Mouse (Mus musculus) kidney, embryonic 15.5 days (tissue): ENCODE results near the gene Olfr1066. TPM values are rescaled to one million over a fixed set of nuclear protein-coding genes. Genes with fewer than 3 reads are reported as not detected.
"Not testable (repeated sequence)": the region's sequence is repeated elsewhere in the genome, so short reads cannot be mapped to it uniquely, and the experiment has no call there.

Experiments used
- ATAC-seq: fragments of 200-750 bp; cut with Nextera tagmentation; replicated peaks from 2 replicates; pipeline ENCODE4 v1.8.0; 2017; ENCODE audit warnings: moderate TSS enrichment; ENCODE audit not compliant: low FRiP score
- H3K27ac ChIP-seq: fragments of 300-500 bp; sonication (generic); 2 replicates; pipeline ENCODE4 v1.5.1; 2015; ENCODE audit warnings: mild to moderate bottlenecking, inconsistent platforms
- H3K27me3 ChIP-seq: fragments of 300-500 bp; sonication (generic); 2 replicates; pipeline ENCODE4 v1.6.1; 2015; ENCODE audit warnings: inconsistent platforms
- H3K36me3 ChIP-seq: fragments of 300-500 bp; sonication (generic); 2 replicates; pipeline ENCODE4 v1.6.1; 2015; ENCODE audit warnings: inconsistent platforms
- H3K4me1 ChIP-seq: fragments of 300-500 bp; sonication (generic); 2 replicates; pipeline ENCODE4 v1.6.1; 2015; ENCODE audit warnings: inconsistent platforms
- H3K4me2 ChIP-seq: fragments of 300-500 bp; sonication (generic); 2 replicates; pipeline ENCODE4 v1.6.1; 2015; ENCODE audit warnings: moderate library complexity, mild to moderate bottlenecking, inconsistent platforms
- H3K4me3 ChIP-seq: fragments of 300-500 bp; sonication (generic); replicated peaks from 2 replicates; pipeline ENCODE4 v1.5.1; 2015; ENCODE audit warnings: mild to moderate bottlenecking, inconsistent platforms
- H3K9ac ChIP-seq: fragments of 300-500 bp; sonication (generic); 2 replicates; pipeline ENCODE4 v1.6.1; 2015; ENCODE audit warnings: mild to moderate bottlenecking, inconsistent platforms
- H3K9me3 ChIP-seq: fragments of 300-500 bp; sonication (generic); replicated peaks from 2 replicates; pipeline ENCODE4 v1.6.1; 2016; ENCODE audit warnings: inconsistent platforms
- WGBS: fragments of 180-500 bp; shearing (Covaris S2); methylation state at CpG from one replicate; pipeline ENCODE4 v1.1.7; 2015; ENCODE audit warnings: mixed read lengths; 5-methylcytosine and 5-hydroxymethylcytosine counted together
- polyA plus RNA-seq: library from polyadenylated mRNA; unstranded; fragments of >200 nt; fragmentation: Nextera tagmentation; extraction: Ambion mirVana; gene quantifications from 2 replicates; pipeline ENCODE4 v1.2.1, GENCODE M21; 2015

The Olfr1066 gene
- polyA plus RNA-seq: not detected in 2 replicates

DNA sequence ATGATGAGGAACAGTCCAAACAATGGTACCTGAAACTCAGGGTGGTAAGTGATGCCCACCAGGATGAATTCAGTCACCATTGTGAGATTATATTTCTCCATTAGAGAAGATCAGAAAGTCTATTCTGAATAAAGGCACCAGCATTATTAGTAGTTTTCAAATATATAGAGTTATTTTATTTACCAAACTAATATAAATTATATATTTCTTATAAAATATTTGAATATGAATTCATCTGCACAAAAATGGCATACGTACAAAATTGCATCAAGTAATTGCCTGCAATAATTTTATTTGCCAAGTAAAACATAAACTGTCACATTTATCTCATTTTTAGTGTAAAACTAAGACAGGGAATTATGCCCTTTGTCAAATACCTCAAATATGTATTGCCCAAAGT lies at the start of gene Olfr1066:
Gene Olfr1066, minus strand, starts transcription at position 101 of the 400 bp plus-strand sequence.
- H3K4me3 ChIP-seq: no peak within 1 kb of the TSS
- H3K4me1 ChIP-seq: no peaks in the 10 kb centered on the region
- no peaks in the 10 kb centered on the region for H3K27me3 ChIP-seq
- no peak within 1 kb of the TSS for H3K9ac ChIP-seq
- no peak within 1 kb of the TSS for H3K27ac ChIP-seq
- no peak within 1 kb of the TSS for H3K4me2 ChIP-seq
- WGBS: 87% methylated on average over 1 of the region's 1 CpGs
- no peaks in the 10 kb centered on the region for H3K9me3 ChIP-seq
- no peak for ATAC-seq
- H3K36me3 ChIP-seq: no peaks in the 10 kb centered on the region

DNA sequence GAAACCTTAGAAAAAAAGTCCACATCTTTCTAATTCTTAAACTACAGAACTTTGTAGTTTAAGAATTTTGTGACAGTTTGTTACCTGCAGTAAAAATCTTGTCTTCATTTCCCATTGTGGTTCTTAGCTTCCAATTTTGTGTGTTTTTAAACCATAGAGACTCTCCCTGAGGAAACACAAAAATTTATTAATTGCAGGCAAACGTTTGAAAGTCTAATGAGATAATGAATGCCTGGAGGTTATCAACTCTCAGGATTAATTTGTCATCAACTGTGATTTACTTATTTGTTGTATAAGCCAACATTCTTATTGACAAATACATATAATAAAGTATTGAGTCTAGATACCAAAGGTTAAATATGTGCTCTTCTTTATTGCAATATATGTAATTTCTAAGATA lies 31.2 kb upstream of the Olfr1066 start, which contains the start of gene Olfr228:
Gene Olfr228, minus strand, starts transcription at position 101 of the 400 bp plus-strand sequence.
- Histone ChIP-seq H3K9me3 (no peaks in the 10 kb centered on the region), H3K4me2 (no peak within 1 kb of the TSS), H3K4me3 (no peak within 1 kb of the TSS), H3K9ac (no peak within 1 kb of the TSS), H3K36me3 (no peaks in the 10 kb centered on the region), H3K27ac (no peak within 1 kb of the TSS), H3K4me1 (no peaks in the 10 kb centered on the region), H3K27me3 (no peaks in the 10 kb centered on the region)
- 46% methylated on average over 1 of the region's 1 CpGs for WGBS
- no peak for ATAC-seq

DNA sequence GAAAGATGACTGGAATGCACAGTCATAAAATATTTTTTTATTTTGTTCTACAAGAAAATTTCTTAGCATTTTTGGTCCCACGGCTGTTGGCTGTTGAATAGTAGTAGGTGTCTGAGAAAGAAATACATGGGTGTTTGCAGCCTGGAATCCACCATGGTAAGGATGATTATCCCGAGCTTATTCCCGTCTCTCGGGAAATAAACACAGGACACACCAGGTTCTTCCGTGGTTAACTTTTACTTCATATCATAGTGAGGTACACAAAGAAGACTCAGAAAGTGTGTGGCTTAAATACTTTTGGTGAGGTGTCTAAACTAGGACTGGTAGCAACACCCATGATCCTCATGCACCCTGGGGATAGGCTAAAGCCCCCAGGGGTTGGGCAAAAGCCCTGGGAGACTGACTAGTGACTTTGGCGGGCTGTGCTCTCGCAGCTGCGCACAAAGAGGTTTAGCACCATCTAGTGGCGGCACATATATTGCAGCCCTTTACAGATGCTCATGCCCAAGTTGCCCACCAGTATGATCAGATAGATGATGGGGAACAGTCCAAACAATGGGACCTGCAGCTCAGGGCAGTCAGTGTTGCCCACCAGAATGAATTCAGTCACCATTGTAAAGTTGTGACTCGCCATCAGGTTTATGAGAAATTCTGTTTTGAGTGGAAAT lies 8.5 kb upstream of the Olfr1066 start:
- Histone ChIP-seq H3K27ac (no peak overlapping the region), H3K4me1 (no peaks in the 10 kb centered on the region), H3K36me3 (no peaks in the 10 kb centered on the region), H3K4me3 (no peak overlapping the region), H3K4me2 (peak overlapping the region; percentile 32; the same call in 1 of the 2 replicates), H3K9me3 (no peaks in the 10 kb centered on the region), H3K9ac (no peak overlapping the region), H3K27me3 (no peaks in the 10 kb centered on the region)
- peak; percentile 69; the same call in 1 of the 2 replicates for ATAC-seq
- WGBS: 37% methylated on average over 10 of the region's 10 CpGs

DNA sequence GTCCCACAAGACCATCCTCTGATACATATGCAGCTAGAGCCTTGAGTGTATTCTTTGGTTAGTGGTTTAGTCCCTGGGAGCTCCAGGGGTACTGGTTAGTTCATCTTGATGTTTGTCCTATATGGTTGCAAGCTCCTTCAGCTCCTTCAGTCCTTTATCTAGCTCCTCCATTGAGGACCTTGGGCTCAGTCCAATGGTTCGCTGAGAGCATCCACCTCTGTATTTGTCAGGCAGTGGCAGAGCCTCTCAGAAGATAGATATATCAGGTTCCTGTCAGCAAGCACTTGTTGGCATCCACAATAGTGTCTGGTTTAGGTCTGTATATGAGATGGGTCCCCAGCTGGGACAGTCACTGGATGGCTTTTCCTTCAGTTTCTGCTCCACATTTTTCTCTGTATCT lies 4.4 kb upstream of the Olfr1066 start:
- no peaks in the 10 kb centered on the region for H3K9me3 ChIP-seq
- no peak overlapping the region for H3K4me2 ChIP-seq
- ATAC-seq: no peak
- WGBS: 87% methylated on average over 1 of the region's 1 CpGs
- no peak overlapping the region for H3K4me3 ChIP-seq
- H3K27me3 ChIP-seq: no peaks in the 10 kb centered on the region
- H3K9ac ChIP-seq: no peak overlapping the region
- H3K36me3 ChIP-seq: no peaks in the 10 kb centered on the region
- H3K27ac ChIP-seq: no peak overlapping the region
- no peaks in the 10 kb centered on the region for H3K4me1 ChIP-seq

DNA sequence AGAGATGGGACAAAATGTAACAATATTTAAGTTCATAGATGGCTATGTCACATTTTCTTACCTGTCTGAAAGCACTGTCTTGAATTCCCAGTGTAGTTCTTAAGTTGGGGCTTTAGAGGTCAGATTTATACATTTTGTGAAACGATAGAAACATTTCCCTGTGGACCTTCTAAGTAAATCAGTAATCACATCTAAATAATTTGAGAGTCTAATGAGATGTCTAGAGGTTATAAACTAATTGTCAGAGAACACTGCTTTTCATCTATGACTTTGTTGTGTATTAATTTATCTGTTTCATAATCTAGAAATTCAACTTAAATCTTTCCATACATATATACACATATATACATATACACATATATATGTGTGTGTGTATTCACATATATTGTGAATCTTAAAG lies 5.6 kb downstream of the Olfr1066 start, which contains the start of gene Olfr1065:
Gene Olfr1065, minus strand, starts transcription at position 101 of the 400 bp plus-strand sequence.
- H3K36me3 ChIP-seq, ATAC-seq, H3K4me1 ChIP-seq, H3K9me3 ChIP-seq, H3K9ac ChIP-seq, H3K27me3 ChIP-seq, H3K4me3 ChIP-seq, H3K27ac ChIP-seq, H3K4me2 ChIP-seq: not testable (repeated sequence)
- WGBS: no CpG with 5 or more reads among the region's 1 CpGs

DNA sequence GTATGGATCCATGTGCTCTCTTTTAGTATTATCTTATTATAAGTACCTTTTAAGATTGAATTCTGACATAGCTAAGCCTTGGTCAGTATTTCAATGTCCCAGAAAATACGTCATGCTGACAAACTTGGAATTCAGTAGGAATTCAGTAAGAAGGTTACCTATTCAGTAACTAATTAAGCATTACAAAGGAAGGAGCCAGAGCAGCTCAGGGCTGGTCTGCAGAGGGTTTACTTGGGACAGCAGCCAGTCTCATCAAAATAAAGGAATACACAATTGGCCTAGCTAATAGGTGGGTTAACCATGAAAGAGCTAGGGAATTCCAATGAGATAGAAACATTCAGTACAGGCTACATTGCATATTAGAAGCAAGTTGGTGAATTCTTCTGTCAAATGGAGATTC lies 14.0 kb downstream of the Olfr1066 start:
- H3K9ac ChIP-seq, H3K36me3 ChIP-seq, H3K27me3 ChIP-seq, H3K4me2 ChIP-seq, H3K4me1 ChIP-seq, H3K9me3 ChIP-seq, H3K4me3 ChIP-seq, ATAC-seq, H3K27ac ChIP-seq: not testable (repeated sequence)
- WGBS: 76% methylated on average over 1 of the region's 1 CpGs

DNA sequence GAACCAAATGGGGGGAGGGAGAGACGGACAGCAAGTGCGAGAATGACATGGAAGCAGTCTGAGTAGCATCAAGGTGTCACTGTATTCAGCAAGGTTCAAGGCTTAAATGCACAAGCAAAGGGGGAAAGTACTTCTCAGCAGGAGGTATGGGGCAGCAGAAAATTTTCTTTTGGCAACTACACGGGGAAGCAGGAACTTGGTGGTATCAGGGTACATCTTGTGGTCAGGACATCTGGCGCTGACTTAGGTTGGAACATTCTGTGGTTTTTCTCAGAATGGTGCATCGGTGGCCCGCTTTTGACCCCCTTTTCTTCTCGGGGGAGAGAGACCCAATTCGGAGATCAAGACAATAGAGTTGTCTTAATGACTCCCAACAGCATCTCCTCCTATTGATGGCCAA lies 27.6 kb downstream of the Olfr1066 start:
- WGBS: 95% methylated on average over 8 of the region's 8 CpGs
- not testable (repeated sequence) for H3K4me1 ChIP-seq, H3K9me3 ChIP-seq, H3K4me3 ChIP-seq, H3K27ac ChIP-seq, H3K4me2 ChIP-seq, H3K9ac ChIP-seq, H3K27me3 ChIP-seq, H3K36me3 ChIP-seq, ATAC-seq

DNA sequence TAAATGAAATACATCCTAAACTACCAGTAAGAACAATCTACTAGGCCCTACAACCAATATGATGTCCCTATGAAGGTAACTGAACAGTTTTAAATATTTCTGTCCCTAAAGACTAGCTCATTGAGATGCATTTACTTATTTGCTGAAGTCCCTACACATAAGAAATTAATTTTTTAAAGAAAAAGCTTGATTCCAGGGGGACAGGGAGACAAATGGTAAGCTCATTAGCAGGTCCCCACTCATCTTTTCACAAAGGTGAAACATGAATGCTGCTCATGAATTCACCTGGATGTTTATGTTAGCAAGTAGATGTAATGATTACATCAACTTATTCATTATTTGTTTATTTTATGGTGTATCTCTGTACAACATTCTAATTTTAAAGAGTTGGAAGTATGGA lies 29.4 kb downstream of the Olfr1066 start, which contains the start of gene Olfr1062:
Gene Olfr1062, minus strand, starts transcription at position 101 of the 400 bp plus-strand sequence.
- H3K9ac ChIP-seq, ATAC-seq, H3K4me2 ChIP-seq, H3K4me3 ChIP-seq, H3K4me1 ChIP-seq, H3K27me3 ChIP-seq, H3K36me3 ChIP-seq, H3K9me3 ChIP-seq, H3K27ac ChIP-seq: not testable (repeated sequence)

DNA sequence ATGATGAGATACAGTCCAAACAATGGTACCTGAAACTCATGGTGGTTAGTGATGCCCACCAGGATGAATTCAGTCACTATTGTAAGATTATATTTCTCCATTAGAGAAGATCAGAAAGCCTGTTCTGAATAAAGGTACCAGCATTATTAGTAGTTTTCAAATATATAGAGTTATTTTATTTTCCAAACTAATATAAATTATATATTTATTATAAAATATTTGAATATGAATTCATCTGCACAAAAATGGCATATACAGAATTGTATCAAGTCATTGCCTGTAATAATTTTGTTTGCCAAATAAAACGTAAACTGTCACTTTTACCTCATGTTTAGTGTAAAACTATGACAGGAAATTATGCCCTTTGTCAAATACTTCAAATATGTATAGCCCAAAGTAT lies 42.1 kb downstream of the Olfr1066 start, which contains the start of gene Olfr1061:
Gene Olfr1061, minus strand, starts transcription at position 101 of the 400 bp plus-strand sequence.
- H3K9ac ChIP-seq: no peak within 1 kb of the TSS
- no peak within 1 kb of the TSS for H3K27ac ChIP-seq
- H3K4me1 ChIP-seq: no peaks in the 10 kb centered on the region
- H3K36me3 ChIP-seq: no peaks in the 10 kb centered on the region
- 77% methylated on average over 1 of the region's 1 CpGs for WGBS
- H3K4me3 ChIP-seq: no peak within 1 kb of the TSS
- H3K27me3 ChIP-seq: no peaks in the 10 kb centered on the region
- H3K9me3 ChIP-seq: no peaks in the 10 kb centered on the region
- no peak for ATAC-seq
- no peak within 1 kb of the TSS for H3K4me2 ChIP-seq

Other genes starting within 250 kb of the Olfr1066 start
- gene Olfr1046, start 237.0 kb downstream of the Olfr1066 start, polyA plus RNA-seq: not detected in 2 replicates
- not detected in 2 replicates for gene Olfr1047, start 224.9 kb downstream of the Olfr1066 start, polyA plus RNA-seq
- gene Olfr1048, start 216.0 kb downstream of the Olfr1066 start, polyA plus RNA-seq: not detected in 2 replicates
- not detected in 2 replicates for gene Olfr1049, start 197.9 kb downstream of the Olfr1066 start, polyA plus RNA-seq
- gene Olfr1051, start 177.2 kb downstream of the Olfr1066 start, polyA plus RNA-seq: not detected in 2 replicates
- not detected in 2 replicates for gene Olfr1052, start 163.8 kb downstream of the Olfr1066 start, polyA plus RNA-seq
- gene Olfr1053, start 141.0 kb downstream of the Olfr1066 start, polyA plus RNA-seq: not detected in 2 replicates
- gene Olfr1054, start 120.8 kb downstream of the Olfr1066 start, polyA plus RNA-seq: not detected in 2 replicates
- gene Olfr1055, start 106.0 kb downstream of the Olfr1066 start, polyA plus RNA-seq: not detected in 2 replicates
- not detected in 2 replicates for gene Olfr1056, start 93.8 kb downstream of the Olfr1066 start, polyA plus RNA-seq
- not detected in 2 replicates for gene Olfr1057, start 77.9 kb downstream of the Olfr1066 start, polyA plus RNA-seq
- gene Olfr1058, start 67.7 kb downstream of the Olfr1066 start, polyA plus RNA-seq: not detected in 2 replicates
- gene Olfr1061, start 42.2 kb downstream of the Olfr1066 start, polyA plus RNA-seq: not detected in 2 replicates
- not detected in 2 replicates for gene Olfr1062, start 29.5 kb downstream of the Olfr1066 start, polyA plus RNA-seq
- not detected in 2 replicates for gene Olfr1065, start 5.7 kb downstream of the Olfr1066 start, polyA plus RNA-seq
- gene Olfr228, start 31.1 kb upstream of the Olfr1066 start, polyA plus RNA-seq: not detected in 2 replicates
- not detected in 2 replicates for gene Olfr1076, start 52.2 kb upstream of the Olfr1066 start, polyA plus RNA-seq
- not detected in 2 replicates for gene Olfr1079, start 86.2 kb upstream of the Olfr1066 start, polyA plus RNA-seq
- gene Olfr1080, start 102.0 kb upstream of the Olfr1066 start, polyA plus RNA-seq: not detected in 2 replicates
- not detected in 2 replicates for gene Olfr1082, start 142.7 kb upstream of the Olfr1066 start, polyA plus RNA-seq
- not detected in 2 replicates for gene Olfr1084, start 183.5 kb upstream of the Olfr1066 start, polyA plus RNA-seq
- gene Olfr1085, start 205.8 kb upstream of the Olfr1066 start, polyA plus RNA-seq: not detected in 2 replicates
- not detected in 2 replicates for gene Olfr1086, start 223.8 kb upstream of the Olfr1066 start, polyA plus RNA-seq
- not detected in 2 replicates for gene Olfr1087, start 242.1 kb upstream of the Olfr1066 start, polyA plus RNA-seq